Mouse (Mus musculus) kidney, embryonic 16.5 days (tissue): ENCODE measurements around the gene Myo5c. TPM values are rescaled to one million over a fixed set of nuclear protein-coding genes. Genes with fewer than 3 reads are reported as not detected.
"Not testable (repeated sequence)": the region's sequence is repeated elsewhere in the genome, so short reads cannot be mapped to it uniquely, and the experiment has no call there.

Experiments
- ATAC-seq: fragments of 200-750 bp; cut with Nextera tagmentation; 2 replicates; pipeline ENCODE4 v1.8.0; 2017; ENCODE audit warnings: moderate TSS enrichment; ENCODE audit not compliant: low FRiP score, low TSS enrichment
- H3K27ac ChIP-seq: fragments of 300-500 bp; sonication (generic); 2 replicates; pipeline ENCODE4 v1.5.1; 2014; ENCODE audit warnings: low read length
- H3K27me3 ChIP-seq: fragments of 300-500 bp; sonication (generic); 2 replicates; pipeline ENCODE4 v1.6.1; 2014; ENCODE audit warnings: low read length, control low read depth, mixed read lengths; ENCODE audit not compliant: insufficient read depth
- H3K36me3 ChIP-seq: fragments of 300-500 bp; sonication (generic); 2 replicates; pipeline ENCODE4 v1.6.1; 2014; ENCODE audit warnings: low read length, control low read depth, mixed read lengths; ENCODE audit not compliant: insufficient read depth
- H3K4me1 ChIP-seq: fragments of 300-500 bp; sonication (generic); 2 replicates; pipeline ENCODE4 v1.6.1; 2014; ENCODE audit warnings: low read length, control low read depth, mixed read lengths; ENCODE audit not compliant: insufficient read depth
- H3K4me2 ChIP-seq: fragments of 300-500 bp; sonication (generic); replicated peaks from 2 replicates; pipeline ENCODE4 v1.6.1; 2014; ENCODE audit warnings: low read depth, low read length
- H3K4me3 ChIP-seq: fragments of 300-500 bp; sonication (generic); 2 replicates; pipeline ENCODE4 v1.5.1; 2014; ENCODE audit warnings: mild to moderate bottlenecking, low read length
- H3K9ac ChIP-seq: fragments of 300-500 bp; sonication (generic); replicated peaks from 2 replicates; pipeline ENCODE4 v1.6.1; 2014; ENCODE audit warnings: low read length
- H3K9me3 ChIP-seq: fragments of 300-500 bp; sonication (generic); 2 replicates; pipeline ENCODE4 v1.6.1; 2016; ENCODE audit warnings: low read length, control low read depth
- WGBS: fragments of 180-500 bp; shearing (Covaris S2); extraction: QIAGEN DNeasy Blood & Tissue Kit; methylation state at CpG from one replicate; pipeline ENCODE4 v1.1.7; 2014; 5-methylcytosine and 5-hydroxymethylcytosine counted together
- polyA plus RNA-seq: library from polyadenylated mRNA; unstranded; fragments of >200 nt; fragmentation: Nextera tagmentation; extraction: Ambion mirVana; gene quantifications from 2 replicates; pipeline ENCODE4 v1.2.1, GENCODE M21; 2015

The Myo5c gene
- polyA plus RNA-seq, 1 experiment from 2014 or later, result 4.0 TPM

DNA sequence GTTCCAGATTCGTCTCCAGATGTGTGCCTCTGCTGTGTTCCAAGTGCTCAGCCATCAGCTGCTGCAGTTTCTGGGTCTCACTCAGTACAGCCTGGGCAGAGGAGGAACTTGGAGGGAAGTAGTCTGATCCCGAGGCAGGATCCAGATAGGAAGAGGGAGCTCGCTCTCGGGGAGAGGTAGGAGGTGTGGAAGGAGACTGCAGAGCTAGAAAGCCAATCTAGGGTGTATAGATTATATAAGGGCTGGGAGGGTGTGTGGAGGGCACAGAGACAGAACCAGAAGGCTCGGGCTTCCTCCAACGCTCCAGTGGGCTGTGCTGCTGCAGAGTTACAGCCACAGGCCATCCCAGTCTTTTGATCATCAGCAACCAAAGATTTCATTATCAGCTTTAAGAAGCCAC, 11.2 kb downstream of the Myo5c start:
- WGBS, result 75% methylated on average over 6 of the region's 6 CpGs
- no peaks in the 10 kb centered on the region for H3K36me3 ChIP-seq
- no peaks in the 10 kb centered on the region for H3K27me3 ChIP-seq
- ATAC-seq, result no peak
- no peak overlapping the region for H3K27ac ChIP-seq
- no peak overlapping the region for H3K4me2 ChIP-seq
- H3K9ac ChIP-seq, result no peak overlapping the region
- H3K4me1 ChIP-seq, result no peaks in the 10 kb centered on the region
- H3K9me3 ChIP-seq, result no peaks in the 10 kb centered on the region
- H3K4me3 ChIP-seq, result no peak overlapping the region

DNA sequence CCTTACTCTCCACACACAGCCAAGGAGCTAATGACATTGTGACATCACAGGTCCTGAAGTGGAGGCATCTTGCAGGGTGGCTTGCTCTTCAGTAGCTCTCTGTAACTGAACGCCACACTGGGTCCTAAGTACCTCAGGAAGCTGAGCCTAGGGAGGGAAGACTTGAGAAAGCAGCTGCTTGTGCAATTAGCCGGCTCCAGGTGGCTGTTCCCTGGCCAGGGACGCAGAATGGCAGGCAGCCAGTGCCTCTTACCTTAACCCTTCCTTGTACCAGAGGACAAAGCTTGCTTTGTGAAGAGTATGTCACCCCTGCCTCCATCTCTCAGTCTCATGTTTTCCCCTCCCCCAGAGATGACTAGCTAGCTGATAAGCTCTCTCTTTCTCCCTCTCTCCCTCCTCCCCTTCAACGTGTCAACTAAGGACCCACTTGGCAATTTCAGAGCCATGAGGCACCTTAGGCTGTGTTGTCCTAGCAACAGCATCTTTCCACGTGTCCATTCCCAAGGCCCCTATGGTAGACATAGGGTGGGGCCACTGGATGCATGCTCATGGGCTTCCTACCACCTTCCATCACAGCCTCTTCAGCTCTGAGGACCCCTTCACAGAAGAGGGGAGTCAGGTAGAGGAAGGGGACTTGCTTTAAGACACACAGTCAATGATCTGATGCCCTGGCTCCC, 12.0 kb downstream of the Myo5c start:
- H3K9ac ChIP-seq, result no peak overlapping the region
- H3K9me3 ChIP-seq, result no peaks in the 10 kb centered on the region
- H3K36me3 ChIP-seq, result no peaks in the 10 kb centered on the region
- H3K27ac ChIP-seq, result no peak overlapping the region
- no peaks in the 10 kb centered on the region for H3K4me1 ChIP-seq
- no peaks in the 10 kb centered on the region for H3K27me3 ChIP-seq
- no peak overlapping the region for H3K4me3 ChIP-seq
- peak; percentile 58; the same call in 1 of the 2 replicates for ATAC-seq
- 20% methylated on average over 5 of the region's 5 CpGs for WGBS
- H3K4me2 ChIP-seq, result no peak overlapping the region

DNA sequence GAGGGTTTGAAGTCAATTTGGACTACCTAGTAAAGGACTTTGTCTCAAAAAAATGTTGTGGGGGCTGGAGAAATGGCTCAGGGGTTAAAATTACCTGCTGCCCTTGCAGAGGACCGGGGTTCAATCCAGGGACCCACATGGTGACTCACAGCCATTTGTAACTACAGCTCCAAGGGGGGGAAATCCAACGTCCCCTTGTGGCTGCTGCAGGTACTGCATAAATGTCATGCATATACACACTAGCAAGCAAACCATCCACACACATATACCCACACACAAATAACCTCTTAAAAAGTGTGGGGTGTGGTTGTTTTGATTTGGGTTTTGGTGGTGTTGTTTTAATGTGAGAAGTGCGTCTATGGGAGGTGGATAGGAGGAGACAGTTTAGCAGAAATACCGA, 12.7 kb downstream of the Myo5c start:
- Histone ChIP-seq H3K4me2 (no peak overlapping the region), H3K27me3 (no peaks in the 10 kb centered on the region), H3K9me3 (no peaks in the 10 kb centered on the region), H3K4me3 (no peak overlapping the region), H3K27ac (no peak overlapping the region), H3K4me1 (no peaks in the 10 kb centered on the region), H3K36me3 (no peaks in the 10 kb centered on the region), H3K9ac (no peak overlapping the region)
- no peak for ATAC-seq
- WGBS, result 64% methylated on average over 4 of the region's 4 CpGs

DNA sequence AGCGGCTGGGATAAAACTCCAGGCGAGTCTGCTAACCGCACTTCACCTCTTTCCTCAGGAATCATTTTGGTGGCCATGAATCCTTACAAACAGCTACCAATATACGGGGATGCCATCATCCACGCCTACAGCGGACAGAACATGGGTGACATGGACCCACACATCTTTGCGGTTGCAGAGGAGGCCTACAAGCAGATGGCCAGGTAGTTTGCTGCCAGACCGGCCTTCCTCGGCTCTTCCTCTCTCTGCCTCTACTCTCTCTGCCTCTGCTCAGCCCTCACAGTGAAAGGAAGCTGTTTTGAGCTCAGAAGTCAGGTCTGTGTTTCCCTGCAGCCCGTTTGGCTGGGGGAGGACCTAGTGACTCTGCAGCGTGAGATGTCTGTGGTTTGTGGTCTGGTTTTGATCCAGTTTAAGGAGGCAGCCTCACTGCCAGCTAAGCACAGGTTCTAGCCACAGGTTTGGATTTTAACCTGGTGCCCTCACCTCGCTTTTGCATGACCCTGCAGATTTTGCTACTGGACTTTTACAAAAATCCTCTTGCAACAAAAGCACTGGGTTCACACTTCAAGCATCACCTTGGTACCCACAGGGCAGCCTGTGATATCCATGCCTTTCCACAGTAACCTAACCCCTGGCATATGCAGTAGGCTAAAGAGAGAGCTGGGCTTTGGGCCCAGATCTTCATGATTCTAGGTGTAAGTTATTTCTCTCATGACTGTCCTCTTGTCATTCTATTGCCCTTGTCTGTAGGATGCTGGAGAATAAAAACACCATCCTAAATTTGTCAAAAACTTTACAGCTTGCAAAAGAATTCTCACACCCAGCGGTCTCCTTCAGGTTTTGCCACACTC, 14.5 kb downstream of the Myo5c start:
- WGBS, result 89% methylated on average over 13 of the region's 13 CpGs
- H3K27ac ChIP-seq, result no peak overlapping the region
- no peaks in the 10 kb centered on the region for H3K36me3 ChIP-seq
- H3K4me2 ChIP-seq, result no peak overlapping the region
- ATAC-seq, result no peak
- H3K27me3 ChIP-seq, result no peaks in the 10 kb centered on the region
- no peak overlapping the region for H3K9ac ChIP-seq
- no peaks in the 10 kb centered on the region for H3K9me3 ChIP-seq
- H3K4me3 ChIP-seq, result no peak overlapping the region
- no peaks in the 10 kb centered on the region for H3K4me1 ChIP-seq

DNA sequence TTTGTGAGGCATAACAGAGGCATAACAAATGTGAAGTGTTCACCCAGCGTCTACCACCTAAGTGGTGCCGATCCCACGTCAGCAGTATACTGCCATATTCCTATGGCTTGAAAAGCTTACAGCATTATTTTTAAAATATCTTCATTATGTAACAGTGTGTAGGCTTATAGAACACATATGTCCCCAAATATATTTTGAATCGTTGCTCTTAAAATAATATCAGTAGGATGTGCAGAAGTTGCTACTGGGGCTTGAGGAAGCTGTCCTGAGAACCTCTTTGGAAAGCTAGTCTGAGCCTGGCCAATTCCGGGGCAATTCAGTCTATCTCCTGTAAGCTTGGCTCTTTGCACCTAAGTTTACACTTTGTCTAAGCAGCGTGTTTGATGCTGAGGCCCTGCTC, 16.1 kb downstream of the Myo5c start:
- Histone ChIP-seq H3K4me1 (no peaks in the 10 kb centered on the region), H3K9me3 (no peaks in the 10 kb centered on the region), H3K4me3 (no peak overlapping the region), H3K27ac (no peak overlapping the region), H3K36me3 (no peaks in the 10 kb centered on the region), H3K9ac (no peak overlapping the region), H3K27me3 (no peaks in the 10 kb centered on the region), H3K4me2 (no peak overlapping the region)
- WGBS, result 89% methylated on average over 6 of the region's 6 CpGs
- no peak for ATAC-seq

DNA sequence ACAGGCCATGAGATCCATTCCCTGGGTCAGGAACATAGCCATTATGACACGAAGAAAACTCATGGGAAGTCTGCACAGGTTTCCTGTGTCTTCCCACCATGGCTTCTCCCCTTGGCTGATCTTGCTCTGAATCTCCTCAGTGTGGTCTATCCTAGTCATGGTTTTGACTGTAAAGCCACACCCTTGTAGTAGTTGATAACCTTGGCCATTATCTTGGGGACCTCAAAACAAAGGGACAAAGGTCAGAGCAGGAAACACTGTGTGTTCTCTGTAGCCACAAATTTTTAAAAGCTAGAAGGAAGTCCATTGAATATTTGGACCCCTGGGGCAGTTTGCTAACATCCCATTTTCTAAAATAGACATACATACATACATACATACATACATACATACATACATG, 16.5 kb downstream of the Myo5c start:
- Histone ChIP-seq H3K36me3 (no peaks in the 10 kb centered on the region), H3K9ac (no peak overlapping the region), H3K27ac (no peak overlapping the region), H3K4me1 (no peaks in the 10 kb centered on the region), H3K27me3 (no peaks in the 10 kb centered on the region), H3K4me2 (no peak overlapping the region), H3K9me3 (no peaks in the 10 kb centered on the region), H3K4me3 (no peak overlapping the region)
- ATAC-seq, result no peak
- WGBS, result 86% methylated on average over 1 of the region's 1 CpGs

DNA sequence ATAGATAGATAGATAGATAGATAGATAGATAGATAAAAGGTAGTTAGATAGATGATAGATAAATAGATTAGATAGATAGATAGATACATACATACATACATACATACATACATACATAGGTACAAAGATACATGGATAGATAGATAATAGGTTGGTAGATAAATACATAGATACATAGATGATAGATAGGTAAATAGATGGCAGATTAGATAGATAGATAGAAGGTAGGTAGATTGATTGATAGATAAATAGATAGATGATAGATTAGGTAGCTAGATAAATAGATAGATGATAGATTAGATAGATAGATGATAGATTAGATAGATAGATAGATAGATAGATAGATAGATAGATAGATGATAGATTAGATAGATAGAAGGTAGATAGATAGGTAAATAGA, 17.1 kb downstream of the Myo5c start:
- Histone ChIP-seq H3K9me3 (no peaks in the 10 kb centered on the region), H3K9ac (no peak overlapping the region), H3K36me3 (no peaks in the 10 kb centered on the region), H3K27me3 (no peaks in the 10 kb centered on the region), H3K27ac (no peak overlapping the region), H3K4me3 (no peak overlapping the region), H3K4me1 (peaks cover 2% of the 10 kb centered on the region), H3K4me2 (no peak overlapping the region)
- ATAC-seq, result no peak

DNA sequence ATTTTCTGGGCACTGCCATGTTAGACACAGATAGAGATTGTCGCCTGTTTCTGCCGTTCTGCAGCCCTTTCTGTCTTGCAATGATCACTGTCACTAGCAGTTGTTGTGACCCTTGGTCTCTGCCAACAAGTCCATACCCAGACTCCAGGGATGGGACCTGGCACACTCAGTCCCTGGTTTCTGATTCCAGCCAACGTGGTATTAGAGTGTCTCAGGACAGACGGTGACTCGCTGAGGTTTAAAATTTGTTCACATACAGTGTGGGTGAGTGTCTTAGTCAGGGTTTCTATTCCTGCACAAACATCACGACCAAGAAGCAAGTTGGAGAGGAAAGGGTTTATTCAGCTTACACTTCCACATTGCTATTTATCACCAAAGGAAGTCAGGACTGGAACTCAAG, 21.3 kb downstream of the Myo5c start:
- H3K9ac ChIP-seq, H3K27ac ChIP-seq, H3K27me3 ChIP-seq, H3K4me3 ChIP-seq, ATAC-seq, H3K4me2 ChIP-seq, H3K36me3 ChIP-seq, H3K9me3 ChIP-seq: not testable (repeated sequence)
- 73% methylated on average over 6 of the region's 6 CpGs for WGBS
- peaks cover 36% of the 10 kb centered on the region for H3K4me1 ChIP-seq

DNA sequence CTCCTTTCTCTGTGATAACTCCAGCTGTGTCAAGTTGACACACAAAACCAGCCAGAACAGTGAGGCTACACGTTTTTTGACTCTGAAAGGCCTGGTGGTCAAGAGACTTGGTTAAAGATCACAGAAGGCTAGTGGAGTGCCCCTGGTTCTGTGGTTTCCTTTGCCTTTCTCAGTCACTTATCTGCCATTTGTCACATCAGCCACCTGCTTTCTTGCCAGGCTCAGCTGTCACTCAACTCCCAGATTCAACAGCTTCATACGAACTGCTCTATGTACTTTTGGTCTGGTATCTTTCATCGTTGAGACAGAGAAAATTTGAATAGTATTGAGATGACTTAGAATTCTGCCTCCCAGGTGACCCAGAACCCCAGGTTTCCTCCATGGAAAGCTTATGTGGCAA, 21.9 kb downstream of the Myo5c start:
- Histone ChIP-seq H3K9me3 (no peaks in the 10 kb centered on the region), H3K4me2 (no peak overlapping the region), H3K27me3 (no peaks in the 10 kb centered on the region), H3K27ac (peak overlapping the region; percentile 72), H3K36me3 (no peaks in the 10 kb centered on the region), H3K9ac (no peak overlapping the region), H3K4me1 (peaks cover 36% of the 10 kb centered on the region), H3K4me3 (no peak overlapping the region)
- ATAC-seq, result no peak
- 34% methylated on average over 3 of the region's 3 CpGs for WGBS
